Mouse (Mus musculus): ENCODE measurements at regions not wholly inside any gene's neighbourhood (a gene's known extent, or its start where the extent isn't known, plus 50 kb on each side); places are given as distances from the start of the nearest gene placed in this dataset.

DNA sequence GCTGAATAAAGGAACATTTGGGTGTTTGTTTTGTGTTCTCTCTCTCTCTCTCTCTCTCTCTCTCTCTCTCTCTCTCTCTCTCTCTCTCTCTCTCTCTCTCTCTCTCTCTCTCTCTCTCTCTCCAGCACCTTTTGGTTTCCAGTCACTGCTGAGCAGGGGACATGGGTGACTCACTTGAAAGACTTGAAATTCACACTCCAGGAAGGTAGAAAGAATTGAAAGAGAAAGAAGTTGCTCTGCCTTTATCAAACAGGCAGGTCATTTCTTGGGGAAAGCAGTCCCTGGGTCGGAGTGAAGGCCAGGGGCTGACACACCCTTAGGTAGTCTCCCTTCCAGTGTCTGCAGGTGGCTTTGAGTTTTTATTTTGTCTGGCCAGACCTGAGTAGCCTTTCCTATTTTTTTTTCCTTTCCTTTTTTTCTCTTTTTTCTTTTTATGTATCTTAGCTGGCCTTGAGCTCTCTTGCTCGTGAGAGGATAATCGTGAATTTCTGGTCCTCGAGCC is 281.3 kb downstream of the Klf5 start:
- TF ChIP-seq CTCF (IDR thresholded peaks at IDR 0.05; ENCODE audit: low read depth) (no peak), EP300 (optimal IDR thresholded peaks at IDR 0.05) (no peak)
